In the genomic region with DNA sequence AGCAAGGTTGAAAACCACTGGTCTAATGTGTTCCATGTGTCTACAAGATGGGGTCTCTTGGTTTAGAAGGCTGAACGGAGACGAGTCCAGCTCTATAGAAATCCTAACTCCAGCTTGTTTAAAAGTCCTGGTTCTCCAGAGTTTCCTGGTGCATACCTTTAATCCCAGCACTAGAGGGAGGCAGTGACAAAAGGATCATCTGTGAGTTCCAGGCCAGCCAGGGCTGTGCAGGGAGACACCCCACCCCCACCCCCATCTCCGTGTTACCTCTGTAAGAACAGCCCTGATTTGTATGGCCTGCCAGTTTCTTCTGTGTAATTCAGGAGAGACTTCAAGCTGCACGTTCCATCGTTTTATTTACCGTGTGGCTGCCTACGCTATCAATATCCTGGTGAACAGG, we compare ENCODE assay signal across 8 mouse cellular contexts. TPM values are rescaled to one million over a fixed set of nuclear protein-coding genes. Genes with fewer than 3 reads are reported as not detected.
DNase-seq lines count a peak whose midpoint lies in the region; ATAC-seq and TF ChIP-seq lines count a peak whose summit lies in the region.

No protein-coding gene starts in this region.

- DNase-seq in heart, embryonic 10.5 days (ENCODE audit: low spot score): no peak
- DNase-seq in kidney, adult 11 months: peak; percentile 46
- no peak for DNase-seq in thymus, adult 18-20 months
- DNase-seq in adrenal gland, adult 8-10 months: no peak
- DNase-seq in right cerebral cortex, adult 18-20 months: no peak

- 0 out of 2 replicates have a peak, but pooled peaks cover 3% of the 10 kb centered on the region for H3K36me3 ChIP-seq in heart, embryonic 11.5 days (ENCODE audit: control insufficient read depth, insufficient read depth, low read length)
- H3K36me3 ChIP-seq in heart, embryonic 10.5 days: peaks cover 26% of the 10 kb centered on the region
- peaks cover 8% of the 10 kb centered on the region; the same call in 1 of the 2 replicates for H3K36me3 ChIP-seq in lung, embryonic 15.5 days

- no peak overlapping the region for H3K4me2 ChIP-seq in heart, embryonic 11.5 days
- no peak overlapping the region for H3K4me2 ChIP-seq in lung, embryonic 15.5 days

- H3K9me3 ChIP-seq in heart, embryonic 11.5 days (replicated peaks; ENCODE audit: control insufficient read depth, low read length): no peaks in the 10 kb centered on the region
- no peaks in the 10 kb centered on the region for H3K9me3 ChIP-seq in heart, embryonic 10.5 days
- H3K9me3 ChIP-seq in lung, embryonic 15.5 days: no peaks in the 10 kb centered on the region

- TF ChIP-seq CTCF in bone marrow macrophage, adult 2 months (IDR thresholded peaks at IDR 0.05; ENCODE audit: low read depth, low read length): no peak

- H3K9ac ChIP-seq in heart, embryonic 11.5 days (ENCODE audit: low read depth, low read length): no peak overlapping the region
- H3K9ac ChIP-seq in lung, embryonic 15.5 days: no peak overlapping the region

- H3K4me1 ChIP-seq in heart, embryonic 11.5 days (ENCODE audit: control insufficient read depth, insufficient read depth, low read length): no peaks in the 10 kb centered on the region
- H3K4me1 ChIP-seq in heart, embryonic 10.5 days: peaks cover 4% of the 10 kb centered on the region; the same call in 1 of the 2 replicates
- peaks cover 55% of the 10 kb centered on the region for H3K4me1 ChIP-seq in bone marrow macrophage, adult 2 months (ENCODE audit: control insufficient read depth, insufficient read depth, low read length)
- H3K4me1 ChIP-seq in lung, embryonic 15.5 days: peaks cover 9% of the 10 kb centered on the region; the same call in 1 of the 2 replicates

- WGBS in heart, embryonic 11.5 days (ENCODE audit: insufficient replicate concordance): 54% methylated on average over 7 of the region's 7 CpGs
- WGBS in heart, embryonic 10.5 days: 58% methylated on average over 7 of the region's 7 CpGs
- WGBS in lung, embryonic 15.5 days: 45% methylated on average over 7 of the region's 7 CpGs

- no peak overlapping the region for H3K4me3 ChIP-seq in heart, embryonic 11.5 days (ENCODE audit: low read depth, low read length)
- no peak overlapping the region for H3K4me3 ChIP-seq in heart, embryonic 10.5 days
- H3K4me3 ChIP-seq in bone marrow macrophage, adult 2 months (ENCODE audit: insufficient read depth, low read length): 0 out of 2 replicates have a peak overlapping the region, but pooled peaks have one; percentile 12
- H3K4me3 ChIP-seq in lung, embryonic 15.5 days: no peak overlapping the region

- peak overlapping the region; percentile 15; the same call in 1 of the 2 replicates for H3K27ac ChIP-seq in heart, embryonic 11.5 days (ENCODE audit: low read depth, low read length)
- no peak overlapping the region for H3K27ac ChIP-seq in heart, embryonic 10.5 days
- H3K27ac ChIP-seq in bone marrow macrophage, adult 2 months (ENCODE audit: insufficient read depth, low read depth, low read length): peak overlapping the region; percentile 99
- H3K27ac ChIP-seq in lung, embryonic 15.5 days: no peak overlapping the region

- TF ChIP-seq POLR2A in bone marrow macrophage, adult 2 months (IDR thresholded peaks at IDR 0.05; ENCODE audit: borderline replicate concordance, low read depth, low read length): no peak

- ATAC-seq in heart, embryonic 11.5 days (replicated peaks; ENCODE audit: insufficient number of reproducible peaks, low FRiP score, low TSS enrichment): no peak; the same call in 1 of the 2 replicates
- ATAC-seq in lung, embryonic 15.5 days (ENCODE audit: borderline replicate concordance, extremely low read depth, low FRiP score, low TSS enrichment): 0 out of 2 replicates have a peak, but pooled peaks have one; percentile 47

- no peaks in the 10 kb centered on the region for H3K27me3 ChIP-seq in heart, embryonic 11.5 days (ENCODE audit: control insufficient read depth, insufficient read depth, low read length)
- no peaks in the 10 kb centered on the region for H3K27me3 ChIP-seq in heart, embryonic 10.5 days (ENCODE audit: insufficient read depth, poor library complexity, severe bottlenecking)
- H3K27me3 ChIP-seq in lung, embryonic 15.5 days: no peaks in the 10 kb centered on the region

RNA-seq across cellular contexts. Expression of a gene that starts 8.7 kb away (rescaled TPM):
- polyA plus RNA-seq in heart, embryonic 11.5 days (2014; fragmentation: Nextera tagmentation; extraction: Ambion mirVana): 0.49 and 0.77 TPM in 2 replicates
- 0.63 and 1.2 TPM in 2 replicates for polyA plus RNA-seq in heart, embryonic 10.5 days (2016; fragmentation: Nextera tagmentation; extraction: Ambion mirVana)
- polyA plus RNA-seq in bone marrow macrophage, adult 2 months (2012; ENCODE audit: insufficient read depth, insufficient read length, missing spikeins): 2.1 TPM in 1 of 2 replicates, not detected in the other
- 0.70 TPM in 1 of 2 replicates, not detected in the other for polyA plus RNA-seq in lung, embryonic 15.5 days (2015; fragmentation: Nextera tagmentation; extraction: Ambion mirVana)
- total RNA-seq in adrenal gland, adult 8-10 months (2022): under 1 TPM in 1 of 4 experiments, not detected in 3; 0.89 TPM

RNA-seq across cellular contexts. Expression of a gene that starts 49.1 kb away (rescaled TPM):
- 0.53 and 0.79 TPM in 2 replicates for polyA plus RNA-seq in heart, embryonic 11.5 days (2014; fragmentation: Nextera tagmentation; extraction: Ambion mirVana)
- 0.91 and 1.6 TPM in 2 replicates for polyA plus RNA-seq in heart, embryonic 10.5 days (2016; fragmentation: Nextera tagmentation; extraction: Ambion mirVana)
- polyA plus RNA-seq in bone marrow macrophage, adult 2 months (2012; ENCODE audit: insufficient read depth, insufficient read length, missing spikeins): 0.34 and 0.43 TPM in 2 replicates
- polyA plus RNA-seq in lung, embryonic 15.5 days (2015; fragmentation: Nextera tagmentation; extraction: Ambion mirVana): 6.9 and 7.2 TPM in 2 replicates
- 10 to 100 TPM in 1 of 4 experiments, 1 to 10 TPM in 3; 5.9 to 11.7 (median 7.2) TPM for total RNA-seq in adrenal gland, adult 8-10 months (2022)

Comparison
In these comparisons a context has a peak if more than half of its experiments do, and no peak if none do; other contexts are left out.
1. H3K27ac ChIP-seq: peak in heart, embryonic 11.5 days (single experiment) and bone marrow macrophage, adult 2 months (single experiment); none in heart, embryonic 10.5 days (single experiment) and lung, embryonic 15.5 days (single experiment).